Mouse (Mus musculus) embryonic facial prominence, embryonic 11.5 days (tissue): ENCODE data around the gene Krtap17-1. TPM values are rescaled to one million over a fixed set of nuclear protein-coding genes. Genes with fewer than 3 reads are reported as not detected.

Source experiments
- ATAC-seq: fragments of 200-750 bp; cut with Nextera tagmentation; replicated peaks from 2 replicates; pipeline ENCODE4 v1.8.0; 2017; ENCODE audit warnings: low read depth; ENCODE audit not compliant: insufficient number of reproducible peaks, low FRiP score, low TSS enrichment
- DNase-seq: peaks from one replicate; pipeline ENCODE4 v3.0.0-alpha.2; 2015; ENCODE audit warnings: low spot score
- H3K27ac ChIP-seq: fragments of 300-500 bp; sonication (generic); replicated peaks from 2 replicates; pipeline ENCODE4 v1.5.1; 2014; ENCODE audit warnings: mild to moderate bottlenecking, low read depth, low read length, control low read depth
- H3K27me3 ChIP-seq: fragments of 300-500 bp; sonication (generic); 2 replicates; pipeline ENCODE4 v1.6.1; 2014; ENCODE audit warnings: mild to moderate bottlenecking, low read length, moderate library complexity, mixed read lengths; ENCODE audit not compliant: control insufficient read depth, insufficient read depth
- H3K36me3 ChIP-seq: fragments of 300-500 bp; sonication (generic); replicated peaks from 2 replicates; pipeline ENCODE4 v1.6.1; 2014; ENCODE audit warnings: low read depth, mild to moderate bottlenecking, low read length, moderate library complexity, mixed read lengths; ENCODE audit not compliant: control insufficient read depth, insufficient read depth
- H3K4me1 ChIP-seq: fragments of 300-500 bp; sonication (generic); 2 replicates; pipeline ENCODE4 v1.6.1; 2014; ENCODE audit warnings: low read length, mixed read lengths; ENCODE audit not compliant: control insufficient read depth, insufficient read depth
- H3K4me2 ChIP-seq: fragments of 300-500 bp; sonication (generic); 2 replicates; pipeline ENCODE4 v1.6.1; 2014; ENCODE audit warnings: low read depth, mild to moderate bottlenecking, control low read depth, low read length, moderate library complexity
- H3K4me3 ChIP-seq: fragments of 300-500 bp; sonication (generic); 2 replicates; pipeline ENCODE4 v1.5.1; 2014; ENCODE audit warnings: low read depth, low read length, control low read depth
- H3K9ac ChIP-seq: fragments of 300-500 bp; sonication (generic); replicated peaks from 2 replicates; pipeline ENCODE4 v1.6.1; 2014; ENCODE audit warnings: mild to moderate bottlenecking, control low read depth, low read length
- H3K9me3 ChIP-seq: fragments of 300-500 bp; sonication (generic); replicated peaks from 2 replicates; pipeline ENCODE4 v1.6.1; 2016; ENCODE audit warnings: mild to moderate bottlenecking, low read length, inconsistent platforms, mixed read lengths; ENCODE audit not compliant: control insufficient read depth
- WGBS: fragments of 180-500 bp; shearing (Covaris S2); extraction: QIAGEN DNeasy Blood & Tissue Kit; methylation state at CpG from one replicate; pipeline ENCODE4 v1.1.7; 2014; 5-methylcytosine and 5-hydroxymethylcytosine counted together
- polyA plus RNA-seq: library from polyadenylated mRNA; unstranded; fragments of >200 nt; fragmentation: Nextera tagmentation; extraction: Ambion mirVana; gene quantifications from 2 replicates; pipeline ENCODE4 v1.2.1, GENCODE M21; 2014

Krtap17-1 gene
- polyA plus RNA-seq, 1 experiment from 2014 or later, result not detected

- no peak overlapping the region for H3K27ac ChIP-seq
- no peaks in the 10 kb centered on the region for H3K27me3 ChIP-seq
- no peak overlapping the region for H3K9ac ChIP-seq
- 91% methylated on average over 3 of the region's 3 CpGs for WGBS
- H3K4me1 ChIP-seq, result no peaks in the 10 kb centered on the region
- no peak overlapping the region for H3K4me3 ChIP-seq
- ATAC-seq (no peak), DNase-seq (no peak)
- no peaks in the 10 kb centered on the region for H3K9me3 ChIP-seq
- no peak overlapping the region for H3K4me2 ChIP-seq
- no peaks in the 10 kb centered on the region for H3K36me3 ChIP-seq
These were observed 5.3 kb downstream of the Krtap17-1 start for GRCm38 (mm10) chr11:99988530-99988929.

GRCm38 (mm10) chr11:99986180-99986647 lies 7.6 kb downstream of the Krtap17-1 start, which contains the start of gene Krtap16-1:
Krtap16-1 (minus strand) TSS chr11:99986597.
- no peaks in the 10 kb centered on the region for H3K36me3 ChIP-seq
- H3K4me2 ChIP-seq, result no peak within 1 kb of the TSS
- H3K9me3 ChIP-seq, result no peaks in the 10 kb centered on the region
- no peak within 1 kb of the TSS for H3K4me3 ChIP-seq
- no peak for ATAC-seq
- H3K9ac ChIP-seq, result no peak within 1 kb of the TSS
- H3K4me1 ChIP-seq, result no peaks in the 10 kb centered on the region
- H3K27me3 ChIP-seq, result no peaks in the 10 kb centered on the region
- WGBS, result 80% methylated on average over 8 of the region's 8 CpGs
- H3K27ac ChIP-seq, result no peak within 1 kb of the TSS
- DNase-seq, result no peak

- Histone ChIP-seq H3K4me1 (no peaks in the 10 kb centered on the region), H3K9me3 (no peaks in the 10 kb centered on the region), H3K4me3 (no peak overlapping the region), H3K9ac (no peak overlapping the region), H3K27ac (no peak overlapping the region), H3K27me3 (no peaks in the 10 kb centered on the region), H3K36me3 (no peaks in the 10 kb centered on the region), H3K4me2 (no peak overlapping the region)
- WGBS, result 85% methylated on average over 20 of the region's 20 CpGs
- ATAC-seq (no peak), DNase-seq (no peak)
These were observed 8.3 kb downstream of the Krtap17-1 start for GRCm38 (mm10) chr11:99985291-99986092.

- H3K36me3 ChIP-seq, result no peaks in the 10 kb centered on the region
- no peak overlapping the region for H3K4me3 ChIP-seq
- WGBS, result 93% methylated on average over 1 of the region's 1 CpGs
- no peak overlapping the region for H3K9ac ChIP-seq
- no peak overlapping the region for H3K27ac ChIP-seq
- H3K4me2 ChIP-seq, result no peak overlapping the region
- no peak for DNase-seq
- no peaks in the 10 kb centered on the region for H3K4me1 ChIP-seq
- no peaks in the 10 kb centered on the region for H3K9me3 ChIP-seq
- ATAC-seq, result no peak
- no peaks in the 10 kb centered on the region for H3K27me3 ChIP-seq
These were observed 10.4 kb downstream of the Krtap17-1 start for GRCm38 (mm10) chr11:99983442-99983841.

- Histone ChIP-seq H3K27ac (no peak overlapping the region), H3K27me3 (no peaks in the 10 kb centered on the region), H3K4me3 (no peak overlapping the region), H3K36me3 (no peaks in the 10 kb centered on the region), H3K4me2 (no peak overlapping the region), H3K9me3 (no peaks in the 10 kb centered on the region), H3K9ac (no peak overlapping the region), H3K4me1 (no peaks in the 10 kb centered on the region)
- DNase-seq, result no peak
- WGBS, result 87% methylated on average over 9 of the region's 9 CpGs
- ATAC-seq, result no peak
These were observed 11.1 kb downstream of the Krtap17-1 start for GRCm38 (mm10) chr11:99982731-99983130.

- no peak within 1 kb of the TSS for H3K4me3 ChIP-seq
- H3K27ac ChIP-seq, result no peak within 1 kb of the TSS
- no peaks in the 10 kb centered on the region for H3K9me3 ChIP-seq
- no peak for DNase-seq
- no peak within 1 kb of the TSS for H3K4me2 ChIP-seq
- 68% methylated on average over 5 of the region's 5 CpGs for WGBS
- no peaks in the 10 kb centered on the region for H3K4me1 ChIP-seq
- ATAC-seq, result no peak
- H3K9ac ChIP-seq, result no peak within 1 kb of the TSS
- no peaks in the 10 kb centered on the region for H3K27me3 ChIP-seq
- no peaks in the 10 kb centered on the region for H3K36me3 ChIP-seq
These were observed 14.8 kb downstream of the Krtap17-1 start, which contains the start of gene Krtap29-1 for GRCm38 (mm10) chr11:99978953-99979352. Krtap29-1 (minus strand) TSS chr11:99979053.

- WGBS, result 62% methylated on average over 2 of the region's 2 CpGs
- ATAC-seq (no peak), DNase-seq (no peak)
- Histone ChIP-seq H3K36me3 (no peaks in the 10 kb centered on the region), H3K9ac (no peak overlapping the region), H3K4me1 (no peaks in the 10 kb centered on the region), H3K27me3 (no peaks in the 10 kb centered on the region), H3K9me3 (no peaks in the 10 kb centered on the region), H3K27ac (no peak overlapping the region), H3K4me3 (no peak overlapping the region), H3K4me2 (no peak overlapping the region)
These were observed 27.8 kb downstream of the Krtap17-1 start for GRCm38 (mm10) chr11:99965961-99966360.

- ATAC-seq, result no peak
- DNase-seq, result peak; percentile 18
- H3K36me3 ChIP-seq, result no peaks in the 10 kb centered on the region
- no peaks in the 10 kb centered on the region for H3K9me3 ChIP-seq
- H3K4me2 ChIP-seq, result no peak overlapping the region
- no peak overlapping the region for H3K27ac ChIP-seq
- no peaks in the 10 kb centered on the region for H3K27me3 ChIP-seq
- no peak overlapping the region for H3K4me3 ChIP-seq
- H3K4me1 ChIP-seq, result no peaks in the 10 kb centered on the region
- 44% methylated on average over 6 of the region's 6 CpGs for WGBS
- no peak overlapping the region for H3K9ac ChIP-seq
These were observed 29.6 kb downstream of the Krtap17-1 start for GRCm38 (mm10) chr11:99964213-99964612.
